Mouse (Mus musculus): ENCODE measurements around the gene Pum1. TPM values are rescaled to one million over a fixed set of nuclear protein-coding genes. Genes with fewer than 3 reads are reported as not detected.
A peak's percentile ranks its signal among the peaks of the same experiment; 100 is the strongest.

Pum1 gene
- polyA plus RNA-seq, 1 experiment from 2014 or later: 48.5 TPM

GRCm38 (mm10) chr4:130790180-130790579 is 127.1 kb downstream of the Pum1 start:
- peak; percentile 73 for DNase-seq (ENCODE audit: low spot score)

DNA sequence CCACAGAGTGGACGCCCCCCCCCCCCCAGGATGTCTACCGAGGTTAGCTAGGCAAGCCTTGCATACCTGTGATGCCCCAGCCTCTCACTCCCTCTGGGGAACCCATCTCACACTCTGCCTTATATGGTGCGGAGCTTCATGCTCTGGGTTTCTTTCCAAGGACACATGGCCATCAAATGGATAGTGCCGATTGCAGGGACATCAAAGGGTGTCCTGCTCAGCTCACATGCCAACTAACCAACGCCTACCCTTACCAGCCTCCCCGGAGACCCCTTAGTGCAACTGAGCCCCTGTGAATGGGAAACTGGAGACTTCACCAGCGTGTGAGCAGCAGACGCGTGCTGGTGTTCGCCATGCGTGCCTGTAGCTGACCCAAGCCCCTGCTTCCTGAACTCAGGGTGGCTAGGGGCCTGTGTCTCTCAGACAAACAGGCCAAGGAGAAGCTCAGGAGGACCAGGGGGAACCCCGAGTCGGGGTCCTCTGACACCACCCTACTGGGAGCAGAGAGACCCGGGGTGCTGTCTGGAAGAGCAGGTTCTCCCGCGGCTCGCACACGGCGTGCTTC is 128.8 kb downstream of the Pum1 start:
- no peak for DNase-seq (ENCODE audit: low spot score)

DNA sequence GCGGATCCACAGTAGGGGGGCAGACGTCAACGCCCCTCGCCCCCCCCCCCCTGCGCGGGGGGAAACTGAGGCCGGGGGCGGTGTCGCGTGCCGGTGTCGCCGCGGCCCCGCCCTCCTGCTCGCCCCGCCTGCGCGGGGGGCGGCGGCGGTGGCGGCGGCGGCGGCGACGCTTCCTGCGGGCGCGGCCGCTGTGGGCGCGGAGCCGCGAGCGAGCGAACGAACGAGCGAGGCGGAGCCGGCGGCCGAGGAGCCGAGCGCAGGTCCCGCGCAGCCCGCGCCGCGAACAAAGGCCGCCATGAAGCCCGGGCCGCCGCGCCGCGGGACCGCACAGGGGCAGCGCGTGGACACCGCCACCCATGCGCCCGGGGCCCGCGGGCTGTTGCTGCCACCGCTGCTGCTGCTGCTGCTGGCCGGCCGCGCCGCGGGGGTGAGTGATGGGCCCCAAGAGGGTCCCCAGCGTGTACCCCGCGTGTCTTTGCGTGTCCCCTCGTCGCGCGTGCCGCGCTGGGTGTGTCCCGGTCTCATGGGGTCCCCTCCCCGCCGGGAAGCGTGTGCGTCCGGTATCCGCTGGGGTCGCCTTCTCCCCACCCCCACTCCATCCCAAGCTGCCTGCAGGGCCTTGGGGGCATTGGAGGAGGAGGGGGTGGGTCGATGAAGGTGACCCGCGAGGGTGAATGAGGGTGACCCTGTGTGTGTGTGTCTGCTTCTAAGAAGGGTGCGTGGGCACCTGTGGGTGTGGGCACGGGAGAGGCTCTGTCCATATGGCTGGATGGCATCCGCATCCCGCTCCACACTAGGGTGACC is 129.5 kb downstream of the Pum1 start, which contains the start of gene Sdc3:
Gene Sdc3, plus strand, starts transcription at position 162 of the 804 bp plus-strand sequence.
- DNase-seq (ENCODE audit: low spot score): peak; percentile 46

DNA sequence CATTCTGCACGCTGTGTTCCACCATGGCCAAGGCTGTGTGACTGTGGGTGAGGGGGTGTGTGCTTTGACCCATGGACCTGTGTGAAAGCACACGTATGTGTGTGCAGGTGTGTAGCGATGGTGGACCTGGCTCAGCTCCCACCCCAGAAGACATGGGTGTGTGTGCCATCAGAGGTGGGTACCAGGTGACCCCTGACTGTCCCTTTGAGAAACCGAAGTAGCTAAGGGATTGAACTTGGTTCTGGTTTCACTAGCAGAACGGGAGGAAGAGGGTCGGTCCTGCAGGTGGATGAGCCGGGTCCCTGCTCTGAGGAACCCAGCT is 130.0 kb downstream of the Pum1 start:
- no peak for DNase-seq (ENCODE audit: low spot score)

DNA sequence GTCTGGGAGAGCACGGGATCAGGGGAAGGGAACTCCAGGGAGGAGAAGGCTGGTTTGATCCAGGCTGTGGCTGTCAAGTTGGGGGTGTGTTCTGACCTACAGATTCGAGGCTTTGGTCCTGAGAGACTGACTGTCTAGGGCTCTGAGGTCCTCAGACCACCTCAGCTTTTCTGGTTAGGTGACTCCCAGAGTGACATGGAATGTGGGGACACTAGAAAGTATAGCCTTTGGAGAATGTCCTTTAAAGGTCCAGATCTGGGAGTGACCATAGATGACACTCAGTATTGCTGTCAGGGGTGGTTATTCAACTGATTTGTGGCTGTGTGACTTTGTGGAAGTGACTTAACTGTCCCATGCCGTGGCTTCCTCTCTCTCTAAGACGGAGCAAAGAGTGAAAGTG is 131.7 kb downstream of the Pum1 start:
- no peak for DNase-seq (ENCODE audit: low spot score)

GRCm38 (mm10) chr4:130795970-130796369 is 132.8 kb downstream of the Pum1 start:
- DNase-seq (ENCODE audit: low spot score): no peak

GRCm38 (mm10) chr4:130797201-130798051 is 134.3 kb downstream of the Pum1 start:
- DNase-seq (ENCODE audit: low spot score): no peak

- DNase-seq (ENCODE audit: low spot score): no peak
These were observed 135.3 kb downstream of the Pum1 start for GRCm38 (mm10) chr4:130798416-130798815.

DNA sequence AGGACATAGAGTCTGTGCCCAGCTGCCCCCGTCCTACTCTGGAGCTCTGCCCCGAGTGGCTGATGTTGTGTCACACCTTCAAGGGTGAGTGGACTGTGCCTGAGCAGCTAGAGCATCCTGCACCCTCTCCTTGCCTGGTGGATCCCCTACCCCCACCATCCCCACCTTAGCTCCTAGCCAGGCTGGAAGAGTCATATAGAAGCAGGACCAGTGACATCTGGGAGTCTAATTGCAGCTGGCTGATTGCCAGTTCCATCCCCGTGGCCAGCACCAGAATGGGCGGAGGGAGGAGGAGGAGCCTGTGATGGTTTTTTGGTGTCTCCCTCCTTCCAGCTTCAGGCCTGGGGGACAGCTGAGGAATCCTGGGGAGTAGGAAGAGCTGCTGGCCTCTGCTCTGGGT is 136.0 kb downstream of the Pum1 start:
- no peak for DNase-seq (ENCODE audit: low spot score)

DNA sequence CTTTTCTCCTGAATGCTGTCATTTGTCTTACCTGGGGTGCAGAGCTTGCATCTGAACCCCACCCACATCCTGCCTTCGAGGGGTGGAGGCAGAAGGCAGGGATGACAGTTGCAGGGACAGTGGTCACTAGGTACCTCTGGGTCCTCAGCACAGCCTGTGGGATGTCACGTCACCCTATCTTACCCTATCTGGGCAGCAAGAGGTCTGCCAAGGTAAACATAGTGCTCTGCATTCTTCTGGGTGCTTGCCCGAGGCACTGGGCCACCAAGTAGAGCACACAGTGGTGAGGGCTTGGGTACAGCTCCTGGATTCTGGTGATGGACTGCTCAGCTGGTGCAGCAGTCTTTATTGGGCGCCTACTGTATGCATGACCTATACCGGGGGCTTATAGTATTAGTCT is 136.5 kb downstream of the Pum1 start:
- DNase-seq (ENCODE audit: low spot score): no peak

GRCm38 (mm10) chr4:130800147-130800546 is 137.0 kb downstream of the Pum1 start:
- DNase-seq (ENCODE audit: low spot score): no peak

DNA sequence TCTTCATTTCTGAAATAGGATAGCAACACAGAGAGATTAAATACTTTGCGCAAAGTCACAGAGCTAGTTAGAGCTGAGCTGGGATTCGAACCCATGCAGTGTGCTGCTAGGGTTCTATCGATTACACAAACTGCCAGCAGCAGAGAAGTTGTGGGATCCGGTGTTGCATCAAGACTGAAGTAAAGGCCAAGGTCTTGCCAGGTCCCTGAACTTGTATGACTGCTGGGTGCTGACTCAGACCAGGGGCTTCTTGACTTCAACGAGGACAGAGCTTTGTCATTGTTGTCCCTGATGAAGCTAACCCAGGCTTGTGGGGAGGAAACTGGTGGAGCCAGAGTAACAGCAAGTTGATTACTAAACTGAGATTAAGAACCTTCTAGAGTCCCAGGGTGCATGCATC is 138.1 kb downstream of the Pum1 start:
- DNase-seq (ENCODE audit: low spot score): no peak

DNA sequence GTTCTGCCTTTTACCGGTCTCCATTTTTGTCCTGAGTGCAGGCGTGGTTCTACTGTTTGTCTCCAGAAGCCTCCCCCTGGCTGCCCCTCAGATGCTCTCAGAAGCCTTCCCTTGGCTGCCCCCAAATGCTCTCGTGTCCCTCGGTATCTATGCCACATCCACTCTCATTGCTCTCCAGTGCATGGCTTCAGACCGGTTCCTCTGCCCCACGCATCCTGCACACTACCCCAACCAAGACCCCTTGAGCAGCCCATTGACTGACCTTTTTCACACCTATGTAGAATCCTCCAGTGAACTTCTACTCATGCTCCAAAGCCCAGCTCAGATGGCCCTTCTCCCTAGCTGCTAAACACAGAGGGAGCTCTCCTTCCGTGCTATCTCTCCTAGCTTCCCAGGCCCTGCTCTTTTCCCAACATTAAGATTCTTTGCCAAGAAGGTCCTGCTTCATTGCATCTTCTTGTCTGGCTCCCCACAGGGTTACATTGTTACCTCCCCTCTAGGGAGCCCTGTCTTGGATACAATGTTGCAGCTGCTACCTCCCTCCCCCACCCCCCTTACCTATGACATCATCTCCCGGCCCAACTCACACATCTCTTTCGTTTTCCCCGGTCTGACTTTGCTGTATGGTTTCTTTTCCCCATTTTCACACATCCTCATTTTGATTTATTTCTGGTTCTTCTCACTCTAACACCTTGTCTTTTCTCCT is 138.7 kb downstream of the Pum1 start:
- peak; percentile 11 for DNase-seq (ENCODE audit: low spot score)

GRCm38 (mm10) chr4:130803591-130803990 is 140.5 kb downstream of the Pum1 start:
- no peak for DNase-seq (ENCODE audit: low spot score)

DNA sequence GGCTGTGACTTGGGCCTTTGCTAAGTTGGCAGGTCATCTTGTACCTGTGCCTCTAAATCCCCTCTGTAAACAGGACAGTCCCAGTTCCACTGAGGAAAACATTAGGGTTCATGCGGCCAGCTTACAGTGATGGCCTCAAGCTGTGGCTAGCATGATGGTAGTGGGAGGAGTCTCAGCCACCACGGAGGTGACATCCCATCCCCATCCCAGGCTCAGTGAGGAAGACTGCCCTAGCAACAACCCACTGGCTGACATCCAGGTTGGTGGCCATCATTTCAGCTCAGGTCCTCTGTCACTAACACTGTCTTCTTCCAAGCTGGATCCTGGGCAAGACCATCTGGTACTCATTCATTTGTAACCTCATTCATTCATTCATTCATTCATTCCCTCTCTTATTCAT is 141.2 kb downstream of the Pum1 start:
- no peak for DNase-seq (ENCODE audit: low spot score)

DNA sequence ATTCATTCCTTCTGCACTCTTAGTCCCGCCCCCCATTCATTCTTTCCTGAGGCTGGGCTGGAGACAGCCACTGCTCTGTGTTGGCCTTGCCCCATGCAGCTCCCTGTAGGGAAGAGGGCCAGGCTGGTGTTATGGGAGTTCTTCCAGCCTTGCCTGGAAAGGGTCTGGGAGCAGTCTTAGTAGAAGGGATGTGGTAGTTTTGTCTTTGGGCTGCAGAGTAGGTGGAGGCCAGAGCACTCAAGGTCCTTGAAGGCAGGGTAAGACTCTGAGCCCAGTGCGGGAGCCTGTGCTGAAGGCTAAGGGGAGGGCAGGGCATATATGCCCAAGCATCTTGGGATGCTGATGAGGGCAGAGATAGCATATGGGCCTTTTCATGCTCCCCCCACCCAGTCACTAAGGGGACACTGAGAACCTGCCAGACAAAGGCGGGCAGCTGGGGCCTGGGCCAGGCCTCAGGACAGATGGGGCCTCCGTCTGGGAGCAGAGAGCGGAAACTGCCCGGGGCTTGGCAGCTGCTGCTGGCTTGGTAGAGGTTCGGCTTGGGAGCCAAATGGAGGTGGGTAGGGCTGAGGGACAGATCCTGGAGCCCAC is 141.7 kb downstream of the Pum1 start:
- no peak for DNase-seq (ENCODE audit: low spot score)

DNA sequence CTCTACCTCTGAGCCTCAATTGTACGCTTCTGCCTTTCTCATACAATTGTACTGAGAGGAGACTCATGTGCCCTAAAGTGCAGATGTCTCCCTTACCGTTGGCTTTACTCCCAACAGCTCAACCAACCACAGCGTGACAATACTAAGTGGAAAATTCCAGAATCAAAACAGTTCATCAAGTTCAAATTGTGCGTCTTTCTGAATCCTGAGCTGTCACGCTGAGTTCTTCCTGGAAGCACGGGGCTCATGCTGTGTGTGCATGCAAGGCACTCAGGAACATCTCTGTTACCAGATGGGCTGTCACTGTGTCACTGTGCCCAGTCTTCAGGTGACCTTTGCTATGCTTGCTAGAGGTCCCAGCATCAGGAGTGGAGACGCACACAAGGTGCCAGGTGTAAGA is 142.6 kb downstream of the Pum1 start:
- no peak for DNase-seq (ENCODE audit: low spot score)

DNA sequence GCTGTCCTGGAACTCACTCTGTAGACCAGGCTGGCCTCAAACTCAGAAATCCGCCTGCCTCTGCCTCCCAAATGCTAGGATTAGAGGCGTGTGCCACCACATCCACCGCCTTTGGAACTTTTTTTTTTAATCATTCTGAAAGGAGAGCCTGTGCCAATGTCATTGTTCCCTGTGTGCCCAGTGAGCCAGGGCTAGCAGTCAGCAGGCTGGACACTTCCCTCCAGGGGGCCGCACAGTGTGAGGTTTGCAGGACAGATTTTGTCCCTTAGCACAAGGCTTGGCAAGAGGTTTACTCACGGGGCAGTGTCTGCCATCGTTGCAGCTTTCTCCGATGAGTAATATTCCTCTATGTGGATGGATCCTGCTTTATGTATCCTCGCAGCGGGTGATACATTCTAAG is 143.6 kb downstream of the Pum1 start:
- DNase-seq (ENCODE audit: low spot score): no peak

DNA sequence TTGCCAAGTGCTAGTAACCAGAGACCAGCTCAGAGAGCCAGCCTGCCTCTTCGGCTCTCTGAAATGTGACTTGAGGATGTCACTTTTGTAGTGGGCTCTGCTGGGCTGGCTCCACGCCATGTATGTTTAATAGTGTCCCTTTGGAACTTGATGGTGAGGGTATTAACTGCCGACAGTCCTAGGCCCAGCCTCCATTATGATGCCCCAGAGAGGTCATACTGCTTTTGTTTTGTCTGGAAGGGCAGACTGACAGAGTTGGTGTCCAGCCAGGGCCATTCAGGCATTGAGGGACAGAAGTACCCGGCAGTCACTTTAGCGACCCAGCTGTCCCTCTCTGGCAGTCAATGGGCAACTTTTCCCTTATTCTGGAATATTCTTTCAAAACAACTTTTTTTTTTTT is 146.7 kb downstream of the Pum1 start:
- DNase-seq (ENCODE audit: low spot score): no peak

- DNase-seq (ENCODE audit: low spot score): no peak
These were observed 147.7 kb downstream of the Pum1 start for GRCm38 (mm10) chr4:130810845-130811244.

- no peak for DNase-seq (ENCODE audit: low spot score)
These were observed 148.3 kb downstream of the Pum1 start for GRCm38 (mm10) chr4:130811385-130811784.
